Mouse (Mus musculus) cerebellum, adult 8-10 months (tissue): Measurements from ENCODE around the gene Bfsp2.
"Not testable (repeated sequence)": the region's sequence is repeated elsewhere in the genome, so short reads cannot be mapped to it uniquely, and the experiment has no call there.

Experiments used
- DNase-seq: peaks from one replicate; pipeline ENCODE4 v3.0.0; 2022

Bfsp2 gene

GRCm38 (mm10) chr9:103424869-103425268 is 55.4 kb downstream of the Bfsp2 start:
- DNase-seq: no peak

- DNase-seq: no peak
Measured at GRCm38 (mm10) chr9:103423951-103424350, 56.3 kb downstream of the Bfsp2 start.

- DNase-seq: no peak
Measured at GRCm38 (mm10) chr9:103423384-103423783, 56.8 kb downstream of the Bfsp2 start.

- peak; percentile 19 for DNase-seq
Measured at GRCm38 (mm10) chr9:103422847-103423246, 57.4 kb downstream of the Bfsp2 start.

- no peak for DNase-seq
Measured at GRCm38 (mm10) chr9:103420844-103421243, 59.4 kb downstream of the Bfsp2 start.

- DNase-seq: no peak
Measured at GRCm38 (mm10) chr9:103418786-103419185, 61.4 kb downstream of the Bfsp2 start.

- not testable (repeated sequence) for DNase-seq
Measured at GRCm38 (mm10) chr9:103418267-103418666, 62.0 kb downstream of the Bfsp2 start.

- no peak for DNase-seq
Measured at GRCm38 (mm10) chr9:103413457-103413856, 66.8 kb downstream of the Bfsp2 start.

GRCm38 (mm10) chr9:103409119-103409518 is 71.1 kb downstream of the Bfsp2 start:
- no peak for DNase-seq

GRCm38 (mm10) chr9:103408136-103408777 is 72.0 kb downstream of the Bfsp2 start:
- no peak for DNase-seq

GRCm38 (mm10) chr9:103403331-103403973 is 76.8 kb downstream of the Bfsp2 start:
- no peak for DNase-seq

GRCm38 (mm10) chr9:103398509-103399157 is 81.6 kb downstream of the Bfsp2 start:
- no peak for DNase-seq

GRCm38 (mm10) chr9:103393256-103393655 is 87.0 kb downstream of the Bfsp2 start:
- DNase-seq: no peak

- no peak for DNase-seq
Measured at GRCm38 (mm10) chr9:103391796-103392372, 88.3 kb downstream of the Bfsp2 start.

- no peak for DNase-seq
Measured at GRCm38 (mm10) chr9:103389261-103389660, 91.0 kb downstream of the Bfsp2 start.

GRCm38 (mm10) chr9:103387011-103387653 is 93.1 kb downstream of the Bfsp2 start:
- no peak for DNase-seq

- no peak for DNase-seq
Measured at GRCm38 (mm10) chr9:103386573-103386972, 93.6 kb downstream of the Bfsp2 start.

GRCm38 (mm10) chr9:103385600-103385999 is 94.6 kb downstream of the Bfsp2 start:
- no peak for DNase-seq

GRCm38 (mm10) chr9:103384141-103384796 is 96.0 kb downstream of the Bfsp2 start:
- DNase-seq: no peak

- DNase-seq: no peak
Measured at GRCm38 (mm10) chr9:103383576-103383975, 96.6 kb downstream of the Bfsp2 start.

- DNase-seq: no peak
Measured at GRCm38 (mm10) chr9:103382989-103383388, 97.2 kb downstream of the Bfsp2 start.

- no peak for DNase-seq
Measured at GRCm38 (mm10) chr9:103380566-103380965, 99.7 kb downstream of the Bfsp2 start.

GRCm38 (mm10) chr9:103379199-103379598 is 101.0 kb downstream of the Bfsp2 start:
- no peak for DNase-seq
